Mouse (Mus musculus) olfactory bulb, adult 2 months (tissue): ENCODE data around the gene Pycard.

Experiments used
- CTCF ChIP-seq: fragments of 200-500 bp; IDR thresholded peaks from 2 replicates; pipeline ENCODE4 v1.5.1; 2012; ENCODE audit warnings: low read depth, mild to moderate bottlenecking, low read length, moderate library complexity; ENCODE audit not compliant: insufficient read depth
- POLR2A ChIP-seq: fragments of 200-500 bp; IDR thresholded peaks from 2 replicates; pipeline ENCODE4 v1.6.1; 2012; ENCODE audit warnings: mild to moderate bottlenecking, low read depth, low read length, moderate library complexity; ENCODE audit not compliant: insufficient read depth

DNA sequence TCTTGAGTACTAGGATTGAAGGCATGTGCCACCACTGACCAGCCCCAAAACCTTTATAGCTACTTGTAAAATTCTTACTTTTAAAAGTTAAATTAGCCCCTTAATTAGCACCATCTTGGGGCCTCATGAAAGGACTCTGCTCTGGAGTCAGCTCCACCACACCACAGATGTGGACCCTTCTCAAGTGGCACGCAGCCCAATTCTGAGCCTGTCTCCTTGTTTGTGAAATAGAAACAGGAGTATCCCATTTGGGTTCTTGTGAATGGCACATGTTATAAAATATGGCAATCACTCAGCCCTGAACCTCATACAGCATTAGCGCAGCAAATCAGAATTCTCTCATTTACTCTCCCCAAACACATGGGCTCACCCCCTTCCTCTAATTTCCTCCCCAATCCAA, 14.8 kb downstream of the Pycard start:
- TF ChIP-seq POLR2A, result no peak
- TF ChIP-seq CTCF, result no peak
